Mouse (Mus musculus) bone marrow macrophage, adult 2 months (primary cell): ENCODE results near the gene Itih4.

ENCODE experiments used
- CTCF ChIP-seq: IDR thresholded peaks from 2 replicates; pipeline ENCODE4 v1.5.1; 2012; ENCODE audit warnings: low read depth, mild to moderate bottlenecking, low read length, moderate library complexity
- POLR2A ChIP-seq: IDR thresholded peaks from 2 replicates; pipeline ENCODE4 v1.6.1; 2012; ENCODE audit warnings: mild to moderate bottlenecking, low read depth, low read length, borderline replicate concordance

DNA sequence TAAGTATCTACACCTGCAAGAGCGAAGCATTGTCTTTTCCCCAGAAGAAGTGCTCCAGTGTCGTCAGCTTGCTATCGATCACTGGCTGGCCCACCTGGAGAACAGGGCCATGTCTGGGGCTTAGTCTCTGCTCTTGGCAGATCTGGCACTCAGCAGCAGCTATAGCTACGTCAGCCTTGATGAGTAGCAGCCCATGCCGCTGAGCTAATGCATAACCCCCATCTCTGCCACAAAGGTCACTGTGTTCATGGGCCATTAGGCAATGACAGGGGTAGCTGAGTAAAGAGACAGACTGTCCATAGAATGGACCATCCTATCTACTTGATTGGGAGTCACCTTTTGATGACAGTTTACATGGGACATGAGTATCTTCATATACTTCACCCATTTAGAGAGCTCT, 35.8 kb upstream of the Itih4 start:
- TF ChIP-seq POLR2A (no peak), CTCF (no peak)
